Mouse (Mus musculus): ENCODE results near the gene Kifap3. TPM values are rescaled to one million over a fixed set of nuclear protein-coding genes. Genes with fewer than 3 reads are reported as not detected.

Gene Kifap3
- polyA plus RNA-seq, 1 experiment = 13.7 TPM

Other genes with a start within 250 kb of the Kifap3 start
- gene Mettl11b, start 54.4 kb upstream of the Kifap3 start, polyA plus RNA-seq (2012; ENCODE audit: insufficient read depth, insufficient read length, missing spikeins) = not detected in 2 replicates
- gene Scyl3, start 149.5 kb downstream of the Kifap3 start, polyA plus RNA-seq (2012; ENCODE audit: insufficient read depth, insufficient read length, missing spikeins) = 6.2 and 6.3 TPM in 2 replicates
- gene BC055324, start 215.2 kb downstream of the Kifap3 start, polyA plus RNA-seq (2012; ENCODE audit: insufficient read depth, insufficient read length, missing spikeins) = not detected in 2 replicates
- 2.3 and 5.1 TPM in 2 replicates for gene Mettl18, start 215.3 kb downstream of the Kifap3 start, polyA plus RNA-seq (2012; ENCODE audit: insufficient read depth, insufficient read length, missing spikeins)